Mouse (Mus musculus) heart, embryonic 16.5 days (tissue): ENCODE measurements around the gene Hist1h4f. TPM values are rescaled to one million over a fixed set of nuclear protein-coding genes. Genes with fewer than 3 reads are reported as not detected.
"Not testable (repeated sequence)": the region's sequence is repeated elsewhere in the genome, so short reads cannot be mapped to it uniquely, and the experiment has no call there.

Experiments used
- ATAC-seq: fragments of 200-750 bp; cut with Nextera tagmentation; replicated peaks from 2 replicates; pipeline ENCODE4 v1.8.0; 2017; ENCODE audit warnings: moderate number of reproducible peaks; ENCODE audit not compliant: insufficient read depth, low FRiP score; ENCODE audit errors: extremely low read depth
- H3K27ac ChIP-seq: fragments of 300-500 bp; sonication (generic); 2 replicates; pipeline ENCODE4 v1.5.1; 2014; ENCODE audit warnings: mild to moderate bottlenecking, low read length, control low read depth, moderate library complexity
- H3K27me3 ChIP-seq: fragments of 300-500 bp; sonication (generic); 2 replicates; pipeline ENCODE4 v1.6.1; 2014; ENCODE audit warnings: low read length, mixed read lengths; ENCODE audit not compliant: control insufficient read depth, insufficient read depth
- H3K36me3 ChIP-seq: fragments of 300-500 bp; sonication (generic); 2 replicates; pipeline ENCODE4 v1.6.1; 2014; ENCODE audit not compliant: control insufficient read depth, insufficient read depth
- H3K4me1 ChIP-seq: fragments of 300-500 bp; sonication (generic); 2 replicates; pipeline ENCODE4 v1.6.1; 2014; ENCODE audit warnings: low read length, mixed read lengths; ENCODE audit not compliant: control insufficient read depth, insufficient read depth
- H3K4me2 ChIP-seq: fragments of 300-500 bp; sonication (generic); 2 replicates; pipeline ENCODE4 v1.6.1; 2014; ENCODE audit warnings: low read depth, mild to moderate bottlenecking, control low read depth, low read length
- H3K4me3 ChIP-seq: fragments of 300-500 bp; sonication (generic); 2 replicates; pipeline ENCODE4 v1.5.1; 2014; ENCODE audit warnings: mild to moderate bottlenecking, control low read depth, low read length
- H3K9ac ChIP-seq: fragments of 300-500 bp; sonication (generic); 2 replicates; pipeline ENCODE4 v1.6.1; 2014; ENCODE audit warnings: low read length, control low read depth
- H3K9me3 ChIP-seq: fragments of 300-500 bp; sonication (generic); replicated peaks from 2 replicates; pipeline ENCODE4 v1.6.1; 2016; ENCODE audit warnings: low read length; ENCODE audit not compliant: control insufficient read depth
- WGBS: fragments of 180-500 bp; shearing (Covaris S2); extraction: QIAGEN DNeasy Blood & Tissue Kit; methylation state at CpG from one replicate; pipeline ENCODE4 v1.1.7; 2014; 5-methylcytosine and 5-hydroxymethylcytosine counted together
- polyA plus RNA-seq: library from polyadenylated mRNA; unstranded; fragments of >200 nt; fragmentation: Nextera tagmentation; extraction: Ambion mirVana; gene quantifications from 2 replicates; pipeline ENCODE4 v1.2.1, GENCODE M21; 2015

Gene Hist1h4f
- 0.53 TPM in 1 of 2 replicates, not detected in the other for polyA plus RNA-seq

- peak within 1 kb of the TSS; percentile 73 for H3K9ac ChIP-seq
- WGBS: under 1% methylated on average over 44 of the region's 47 CpGs
- peak within 1 kb of the TSS; percentile 70 for H3K4me2 ChIP-seq
- not testable (repeated sequence) for H3K9me3 ChIP-seq, H3K27me3 ChIP-seq, H3K36me3 ChIP-seq
- peak; percentile 83 for ATAC-seq
- peak within 1 kb of the TSS; percentile 56 for H3K4me3 ChIP-seq
- peak within 1 kb of the TSS; percentile 89 for H3K27ac ChIP-seq
- H3K4me1 ChIP-seq: peaks cover 10% of the 10 kb centered on the region
Observed at GRCm38 (mm10) chr13:23551146-23551834, at the start of gene Hist1h4f. Gene Hist1h4f, minus strand, starts transcription at chr13:23551648.

- WGBS: 6% methylated on average over 9 of the region's 9 CpGs
- no peaks in the 10 kb centered on the region for H3K36me3 ChIP-seq
- H3K9ac ChIP-seq: no peak overlapping the region
- no peak overlapping the region for H3K4me2 ChIP-seq
- no peak overlapping the region for H3K4me3 ChIP-seq
- no peaks in the 10 kb centered on the region for H3K27me3 ChIP-seq
- no peaks in the 10 kb centered on the region for H3K9me3 ChIP-seq
- no peak overlapping the region for H3K27ac ChIP-seq
- 0 out of 2 replicates have a peak, but pooled peaks cover under 1% of the 10 kb centered on the region for H3K4me1 ChIP-seq
- no peak for ATAC-seq
Observed at GRCm38 (mm10) chr13:23597957-23598356, 46.5 kb upstream of the Hist1h4f start.

- H3K27me3 ChIP-seq: no peaks in the 10 kb centered on the region
- ATAC-seq: no peak; the same call in 1 of the 2 replicates
- H3K4me2 ChIP-seq: no peak overlapping the region
- no peak overlapping the region for H3K9ac ChIP-seq
- H3K36me3 ChIP-seq: no peaks in the 10 kb centered on the region
- H3K9me3 ChIP-seq: no peaks in the 10 kb centered on the region
- H3K4me3 ChIP-seq: no peak overlapping the region
- H3K27ac ChIP-seq: no peak overlapping the region
- H3K4me1 ChIP-seq: 0 out of 2 replicates have a peak, but pooled peaks cover 2% of the 10 kb centered on the region
- WGBS: 76% methylated on average over 7 of the region's 7 CpGs
Observed at GRCm38 (mm10) chr13:23595622-23596372, 44.3 kb upstream of the Hist1h4f start.

GRCm38 (mm10) chr13:23595185-23595584 is 43.7 kb upstream of the Hist1h4f start:
- no peak for ATAC-seq
- H3K4me3 ChIP-seq: no peak overlapping the region
- no peaks in the 10 kb centered on the region for H3K36me3 ChIP-seq
- H3K9ac ChIP-seq: no peak overlapping the region
- H3K4me1 ChIP-seq: 0 out of 2 replicates have a peak, but pooled peaks cover 2% of the 10 kb centered on the region
- no peaks in the 10 kb centered on the region for H3K9me3 ChIP-seq
- 67% methylated on average over 2 of the region's 2 CpGs for WGBS
- H3K27me3 ChIP-seq: no peaks in the 10 kb centered on the region
- no peak overlapping the region for H3K4me2 ChIP-seq
- no peak overlapping the region for H3K27ac ChIP-seq

- Histone ChIP-seq H3K4me2 (no peak overlapping the region), H3K9ac (no peak overlapping the region), H3K9me3 (no peaks in the 10 kb centered on the region), H3K4me3 (no peak overlapping the region), H3K4me1 (0 out of 2 replicates have a peak, but pooled peaks cover 2% of the 10 kb centered on the region), H3K36me3 (no peaks in the 10 kb centered on the region), H3K27ac (peak overlapping the region; percentile 80), H3K27me3 (no peaks in the 10 kb centered on the region)
- 65% methylated on average over 5 of the region's 5 CpGs for WGBS
- ATAC-seq: no peak
Observed at GRCm38 (mm10) chr13:23593051-23593770, 41.8 kb upstream of the Hist1h4f start.

- Histone ChIP-seq H3K27ac (peak overlapping the region; percentile 32; the same call in 1 of the 2 replicates), H3K4me3 (no peak overlapping the region), H3K9me3 (no peaks in the 10 kb centered on the region), H3K36me3 (no peaks in the 10 kb centered on the region), H3K27me3 (no peaks in the 10 kb centered on the region), H3K9ac (no peak overlapping the region), H3K4me2 (no peak overlapping the region), H3K4me1 (0 out of 2 replicates have a peak, but pooled peaks cover 2% of the 10 kb centered on the region)
- WGBS: 77% methylated on average over 7 of the region's 7 CpGs
- ATAC-seq: no peak
Observed at GRCm38 (mm10) chr13:23592614-23593013, 41.2 kb upstream of the Hist1h4f start.

- not testable (repeated sequence) for H3K27ac ChIP-seq, H3K27me3 ChIP-seq, H3K36me3 ChIP-seq, ATAC-seq, H3K4me2 ChIP-seq, H3K4me1 ChIP-seq, H3K4me3 ChIP-seq, H3K9me3 ChIP-seq, H3K9ac ChIP-seq
- WGBS: 68% methylated on average over 7 of the region's 7 CpGs
Observed at GRCm38 (mm10) chr13:23591886-23592285, 40.4 kb upstream of the Hist1h4f start.

GRCm38 (mm10) chr13:23591206-23591605 is 39.8 kb upstream of the Hist1h4f start:
- H3K4me2 ChIP-seq: no peak overlapping the region
- no peak for ATAC-seq
- H3K27ac ChIP-seq: no peak overlapping the region
- no peaks in the 10 kb centered on the region for H3K9me3 ChIP-seq
- H3K4me3 ChIP-seq: no peak overlapping the region
- peaks cover 8% of the 10 kb centered on the region; the same call in 1 of the 2 replicates for H3K4me1 ChIP-seq
- no peaks in the 10 kb centered on the region for H3K36me3 ChIP-seq
- WGBS: 86% methylated on average over 7 of the region's 7 CpGs
- no peaks in the 10 kb centered on the region for H3K27me3 ChIP-seq
- H3K9ac ChIP-seq: no peak overlapping the region
